Comparison of ENCODE assay signal across 7 mouse cellular contexts in the genomic region with DNA sequence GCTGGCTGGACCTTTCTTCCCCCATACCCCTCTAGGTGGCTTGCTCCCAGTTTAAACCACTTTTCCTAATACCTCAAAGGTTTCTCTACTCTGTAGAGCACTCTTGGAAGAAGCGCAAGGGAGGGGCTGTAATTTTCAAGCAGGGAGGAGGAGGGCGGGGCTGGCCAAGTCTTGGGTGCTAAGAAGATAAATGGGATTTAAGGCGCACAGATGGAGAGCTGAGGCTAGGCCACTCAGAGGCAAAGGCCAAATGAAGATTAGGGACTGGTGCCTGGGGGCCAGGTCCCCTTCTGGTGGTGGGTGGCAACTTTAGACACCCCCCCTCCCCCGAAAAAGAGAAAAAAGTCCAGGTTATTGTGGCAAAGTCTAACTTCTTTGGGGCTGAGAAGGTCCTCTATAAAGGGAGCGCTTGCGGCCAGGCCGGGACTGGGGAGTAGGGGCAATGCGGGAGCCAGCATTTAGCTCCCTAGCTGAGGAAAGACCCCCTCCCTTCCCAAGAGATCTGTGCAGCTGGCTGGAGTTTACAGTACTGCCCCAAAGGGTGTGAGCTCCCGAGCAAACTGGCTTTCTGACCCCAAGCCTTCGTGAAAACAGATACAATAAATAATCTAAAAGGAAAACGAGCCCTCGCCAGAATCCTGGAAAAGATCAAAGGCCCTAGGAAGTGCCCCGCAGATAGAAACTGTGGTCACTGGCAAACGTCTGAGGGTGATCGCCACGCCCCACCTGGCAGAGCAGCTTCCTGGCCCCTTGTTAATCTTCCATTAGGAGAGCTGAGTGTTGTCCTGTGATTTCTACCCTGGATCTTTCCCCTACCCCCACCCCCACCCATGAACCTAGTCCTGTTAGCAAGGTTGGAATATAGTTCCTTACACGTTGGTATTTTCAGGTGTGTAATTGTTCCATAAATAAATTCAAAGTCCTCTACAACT. TPM values are rescaled to one million over a fixed set of nuclear protein-coding genes. Genes with fewer than 3 reads are reported as not detected.
DNase-seq lines count a peak whose midpoint lies in the region; ATAC-seq and TF ChIP-seq lines count a peak whose summit lies in the region.

No protein-coding gene starts in this region.

- peak overlapping the region; percentile 64 for H3K4me3 ChIP-seq in ES-Bruce4 (ENCODE audit: low read depth, low read length)
- peak overlapping the region; percentile 45 for H3K4me3 ChIP-seq in cortical plate, adult 2 months (ENCODE audit: insufficient read depth, low read length)
- peak overlapping the region; percentile 44 for H3K4me3 ChIP-seq in liver, embryonic 16.5 days (ENCODE audit: low read depth, low read length)

- intact Hi-C loops in heart, postnatal 10 days (cut with DNase I) = no loop called here

- no peak for ATAC-seq in liver, embryonic 16.5 days (ENCODE audit: low read depth)

- H3K27ac ChIP-seq in ES-Bruce4 (ENCODE audit: insufficient read depth, low read length) = no peak overlapping the region
- 0 out of 2 replicates have a peak overlapping the region, but pooled peaks have one; percentile 17 for H3K27ac ChIP-seq in cortical plate, adult 2 months (ENCODE audit: insufficient read depth, low read length)
- H3K27ac ChIP-seq in liver, embryonic 16.5 days (ENCODE audit: low read length) = no peak overlapping the region

- H3K27me3 ChIP-seq in ES-Bruce4 (ENCODE audit: control insufficient read depth, insufficient read depth, low read length, poor library complexity, severe bottlenecking) = peaks cover 5% of the 10 kb centered on the region
- H3K27me3 ChIP-seq in liver, embryonic 16.5 days (ENCODE audit: control insufficient read depth, insufficient read depth, low read depth, low read length) = peaks cover 25% of the 10 kb centered on the region

- H3K9me3 ChIP-seq in ES-Bruce4 (replicated peaks; ENCODE audit: control insufficient read depth, insufficient read depth, low read length, poor library complexity, severe bottlenecking) = no peaks in the 10 kb centered on the region
- no peaks in the 10 kb centered on the region for H3K9me3 ChIP-seq in liver, embryonic 16.5 days (replicated peaks; ENCODE audit: control insufficient read depth, low read length)

- peak; percentile 6 to 18 for DNase-seq in heart, postnatal 10 days
- peak; percentile 57 for DNase-seq in retina, embryonic 14.5 days (ENCODE audit: low spot score)
- DNase-seq in frontal cortex, postnatal 10 days (ENCODE audit: low spot score in 2 of 2) = no peak
- DNase-seq in spleen, postnatal 10 days (ENCODE audit: low spot score in 2 of 2) = no peak

- peak overlapping the region; percentile 20; the same call in 1 of the 2 replicates for H3K9ac ChIP-seq in ES-Bruce4 (ENCODE audit: low read depth, poor library complexity, severe bottlenecking)
- H3K9ac ChIP-seq in liver, embryonic 16.5 days (ENCODE audit: low read depth, low read length) = no peak overlapping the region; the same call in 1 of the 2 replicates

- peak overlapping the region; percentile 59 for H3K4me2 ChIP-seq in liver, embryonic 16.5 days (ENCODE audit: low read depth, low read length)

- H3K4me1 ChIP-seq in ES-Bruce4 (ENCODE audit: control insufficient read depth, insufficient read depth, low read length) = no peaks in the 10 kb centered on the region
- H3K4me1 ChIP-seq in cortical plate, adult 2 months (ENCODE audit: control insufficient read depth, insufficient read depth, low read length) = no peaks in the 10 kb centered on the region
- no peaks in the 10 kb centered on the region for H3K4me1 ChIP-seq in liver, embryonic 16.5 days (ENCODE audit: control insufficient read depth, low read depth, low read length)

- TF ChIP-seq EP300 in ES-Bruce4 (IDR thresholded peaks at IDR 0.05; ENCODE audit: insufficient read depth, low read depth, low read length) = no peak

- H3K36me3 ChIP-seq in ES-Bruce4 (ENCODE audit: control insufficient read depth, insufficient read depth, low read length, poor library complexity, severe bottlenecking) = no peaks in the 10 kb centered on the region
- H3K36me3 ChIP-seq in liver, embryonic 16.5 days (ENCODE audit: control insufficient read depth, insufficient read depth) = no peaks in the 10 kb centered on the region

- TF ChIP-seq POLR2A in ES-Bruce4 (IDR thresholded peaks at IDR 0.05; ENCODE audit: insufficient read depth, low read length) = no peak
- TF ChIP-seq POLR2A in cortical plate, adult 2 months (IDR thresholded peaks at IDR 0.05; ENCODE audit: extremely low read depth, insufficient read depth, low read length) = no peak

- no peak for TF ChIP-seq CTCF in ES-Bruce4 (IDR thresholded peaks at IDR 0.05; ENCODE audit: low read depth, low read length)
- no peak for TF ChIP-seq CTCF in cortical plate, adult 2 months (IDR thresholded peaks at IDR 0.05; ENCODE audit: extremely low read depth, insufficient read depth, low read length)

- 3% methylated on average over 17 of the region's 17 CpGs for WGBS in liver, embryonic 16.5 days (ENCODE audit: insufficient replicate concordance)

RNA-seq across cellular contexts. Expression of gene Egflam, which starts 0.7 kb away (rescaled TPM):
- polyA plus RNA-seq in ES-Bruce4 (2011; ENCODE audit: insufficient read depth, insufficient read length, low read depth, missing spikeins) = 0.56 and 1.8 TPM in 2 replicates
- polyA plus RNA-seq in cortical plate, adult 2 months (2012; rRNA removed) = 2.1 and 3.0 TPM in 2 replicates
- total RNA-seq in heart, postnatal 10 days (2021) = 10 to 100 TPM; 15.4 to 16.6 TPM
- 0.76 and 0.90 TPM in 2 replicates for polyA plus RNA-seq in liver, embryonic 16.5 days (2015; fragmentation: Nextera tagmentation; extraction: Ambion mirVana)

Comparison
In these comparisons a context has a peak if more than half of its experiments do, and no peak if none do; other contexts are left out.
1. DNase-seq: peak in heart, postnatal 10 days (2 of 2) and retina, embryonic 14.5 days (single experiment); none in frontal cortex, postnatal 10 days (0 of 2) and spleen, postnatal 10 days (0 of 2).
2. Peak in every context shown above with its lines, with median percentiles within 50 percentile points of each other: H3K4me3 ChIP-seq.